Mouse (Mus musculus): ENCODE measurements around the gene Ano8.

Ano8 gene

DNA sequence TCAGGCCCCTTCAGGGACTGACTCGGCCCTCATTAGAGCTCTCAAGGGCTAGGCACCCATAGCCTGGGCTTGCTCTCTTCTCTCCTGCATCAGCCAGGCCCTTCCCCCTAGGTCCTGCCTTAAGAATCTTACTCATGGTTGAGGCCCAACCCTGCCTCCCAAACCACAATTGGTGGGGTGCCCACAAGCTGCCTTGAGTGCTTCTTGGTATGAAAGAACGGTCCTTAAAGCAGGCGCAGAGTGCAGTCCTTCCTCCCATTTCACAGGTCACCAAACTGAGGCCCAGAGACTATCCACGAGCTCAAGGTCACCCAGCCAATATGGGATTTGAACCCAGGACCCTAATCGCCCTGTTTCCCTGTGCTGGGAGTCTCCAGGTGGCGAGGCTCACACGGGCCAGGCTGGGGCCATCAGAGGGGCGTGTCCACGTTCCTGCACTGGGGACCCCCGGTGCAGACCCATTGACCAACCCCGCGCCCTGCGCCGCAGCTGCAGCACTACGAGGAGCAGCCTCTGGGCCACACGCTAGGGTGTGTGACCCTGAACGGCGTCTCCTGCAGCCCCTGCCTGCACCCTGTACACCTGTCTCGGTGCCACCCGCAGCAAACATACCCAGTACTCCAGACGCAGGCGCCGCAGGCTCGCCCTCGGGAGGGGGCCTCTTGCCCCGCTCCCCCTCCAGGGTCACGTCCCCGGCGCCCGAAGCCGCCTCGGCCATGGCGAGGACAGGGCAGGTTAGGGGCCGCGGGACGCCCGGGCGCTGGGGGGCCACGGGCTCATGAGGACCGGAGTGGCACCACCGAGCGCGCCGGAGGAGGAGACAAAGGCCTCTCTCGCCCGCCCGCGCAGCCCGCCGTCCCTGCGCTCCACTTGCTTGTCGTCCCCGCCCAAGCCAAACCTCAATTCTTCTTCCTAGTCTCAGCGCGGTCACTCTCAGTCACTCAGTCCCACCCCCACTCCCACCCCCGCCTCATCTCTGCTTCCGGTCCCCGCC, at the start of gene Ano8:
Gene Ano8, minus strand, starts transcription at position 822 of the 994 bp plus-strand sequence.
- DNase-seq = peak; percentile 88 to 89

DNA sequence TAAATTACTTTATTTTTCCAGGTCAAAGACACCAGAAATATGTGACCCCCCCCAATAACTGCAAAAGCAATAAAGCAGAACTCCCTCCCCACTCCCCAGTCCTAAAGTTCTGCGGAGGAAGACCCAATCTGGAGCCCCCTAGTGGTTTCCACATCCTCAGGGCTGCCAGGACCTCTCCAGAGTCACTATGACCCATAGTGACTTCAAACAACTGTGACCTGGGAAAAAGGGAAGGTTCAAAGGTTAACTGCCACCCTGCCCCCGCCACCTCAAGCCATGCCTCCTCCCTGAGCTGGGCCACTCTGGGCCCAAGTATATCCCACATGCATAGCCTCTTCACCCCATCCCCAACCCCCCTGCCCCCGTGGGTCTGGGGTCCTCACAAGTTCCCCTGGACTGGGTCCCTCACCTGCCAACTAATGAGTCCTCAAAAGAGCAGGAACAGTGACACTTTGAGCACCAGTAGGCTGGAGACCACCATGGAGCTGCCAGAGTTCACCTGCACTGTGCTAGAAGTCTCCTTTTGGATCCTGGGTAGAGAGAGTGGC, 48.6 kb upstream of the Ano8 start:
- DNase-seq = no peak

DNA sequence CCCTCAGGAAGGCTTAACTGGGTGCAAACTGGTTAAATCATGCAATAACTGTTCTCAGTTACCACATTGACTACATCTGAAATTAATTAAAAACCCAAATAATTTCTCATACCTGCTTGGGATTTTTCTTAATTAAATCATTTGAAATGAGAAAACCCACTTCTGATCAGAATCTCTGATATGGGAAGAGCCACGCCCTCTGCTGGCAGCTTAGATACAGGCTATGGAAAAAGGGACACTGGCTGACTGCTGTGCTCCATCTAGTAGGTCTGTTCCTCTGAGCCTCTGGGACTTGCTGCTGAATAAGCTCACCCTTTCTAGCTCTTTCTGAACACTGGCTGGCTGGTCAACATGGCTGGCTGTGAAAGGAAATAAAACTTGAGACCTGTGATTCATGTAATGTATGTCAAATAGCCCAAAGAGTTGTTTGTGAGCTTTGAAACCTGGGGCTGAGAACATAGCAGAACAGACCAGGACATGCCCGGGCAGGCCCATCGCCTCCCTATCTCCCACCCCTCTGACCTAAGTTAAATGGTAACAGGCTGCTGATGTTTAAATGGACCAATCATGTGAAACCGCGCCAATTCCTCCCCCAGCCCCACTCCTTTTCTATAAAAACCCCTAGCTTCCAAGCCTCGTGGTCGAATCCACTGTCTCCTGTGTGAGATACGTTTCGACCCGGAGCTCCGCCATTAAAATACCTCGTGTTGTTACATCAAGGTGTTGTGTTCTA, 45.1 kb upstream of the Ano8 start:
- DNase-seq = peak; percentile 63 to 64

DNA sequence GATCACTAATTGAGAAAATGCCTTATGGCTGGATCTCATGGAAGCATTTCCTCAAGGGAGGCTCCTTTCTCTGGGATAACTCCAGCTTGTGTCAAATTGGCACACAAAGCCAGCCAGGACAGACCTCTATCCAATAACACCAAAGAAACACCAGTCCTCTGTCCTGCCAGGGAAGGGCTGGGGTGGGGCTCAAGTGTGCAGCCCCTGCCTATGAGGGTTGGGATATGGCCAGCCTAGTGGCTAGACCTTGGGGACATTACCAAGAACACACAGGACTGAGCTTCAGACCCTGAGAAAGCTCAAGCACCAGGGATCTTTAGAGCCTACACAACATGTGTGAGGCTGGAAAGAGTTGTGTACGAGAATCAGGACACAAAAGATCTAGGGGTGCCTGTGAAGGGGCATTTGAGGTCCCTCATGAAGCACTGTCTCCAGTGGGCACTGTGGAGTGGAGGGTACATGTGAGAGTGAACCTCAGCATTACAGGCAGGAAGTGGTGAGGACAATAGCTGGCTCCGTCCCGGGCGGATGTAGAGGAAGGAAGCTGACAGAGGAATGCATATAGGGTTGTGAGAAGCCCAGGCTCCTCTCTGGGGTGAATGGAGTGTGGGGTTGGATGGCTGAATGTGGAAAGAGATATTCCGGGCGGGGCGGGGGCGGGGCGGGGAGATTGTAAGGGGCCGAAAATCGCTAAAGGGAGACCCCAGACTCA, 42.8 kb upstream of the Ano8 start:
- DNase-seq = no peak

DNA sequence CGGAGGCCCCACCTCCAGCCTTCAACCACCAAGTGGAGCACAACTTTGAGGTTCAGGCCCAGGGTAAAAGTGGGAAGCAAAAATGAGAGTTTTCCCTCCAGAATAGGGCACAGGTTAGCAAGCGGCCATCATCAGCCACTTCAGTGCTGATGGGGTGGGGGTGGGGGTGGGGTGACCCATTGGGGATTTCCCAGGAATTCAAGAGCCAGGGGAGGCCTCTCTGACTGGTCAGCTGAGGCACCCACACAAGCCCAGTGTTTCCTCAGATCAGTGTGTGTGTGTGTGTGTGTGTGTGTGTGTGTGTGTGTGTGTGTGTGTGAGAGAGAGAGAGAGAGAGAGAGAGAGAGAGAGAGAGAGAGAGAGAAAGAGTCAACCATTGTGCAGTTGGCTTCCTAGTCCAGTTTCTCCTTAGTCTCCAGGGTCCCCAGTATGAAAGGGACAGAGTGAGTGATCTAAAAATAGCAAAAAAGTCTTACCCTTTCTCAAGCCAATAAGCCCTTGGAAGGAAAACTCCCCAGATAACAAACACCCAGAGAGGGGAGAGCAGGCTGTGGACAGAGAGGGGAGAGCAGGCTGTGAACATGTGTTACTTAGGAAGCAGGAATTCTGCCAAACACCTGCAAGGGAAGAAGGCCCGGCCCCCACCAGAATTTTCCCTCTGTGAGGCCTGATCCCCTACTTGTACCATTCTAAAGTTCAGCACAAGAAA, 41.6 kb upstream of the Ano8 start:
- DNase-seq = no peak

DNA sequence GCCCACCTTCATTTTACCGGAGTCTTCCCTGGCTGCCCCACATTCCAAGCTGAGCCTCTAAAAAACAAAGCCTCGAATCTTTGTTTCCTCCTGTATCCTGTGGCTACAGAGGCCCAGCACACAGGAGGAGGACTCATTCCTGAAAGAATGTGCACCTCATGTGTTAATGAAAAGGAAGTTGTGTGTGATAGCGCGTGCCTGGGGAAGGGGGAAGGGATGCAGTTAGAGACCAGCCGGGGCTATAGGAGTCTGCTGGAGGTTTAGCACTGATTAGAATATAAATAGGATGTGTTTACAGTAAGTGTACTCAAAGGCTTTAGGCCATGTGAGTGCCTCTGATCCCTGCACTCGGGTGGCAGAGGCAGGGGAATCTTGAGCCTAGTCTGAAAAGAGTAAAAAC, 40.5 kb upstream of the Ano8 start:
- DNase-seq = no peak

DNA sequence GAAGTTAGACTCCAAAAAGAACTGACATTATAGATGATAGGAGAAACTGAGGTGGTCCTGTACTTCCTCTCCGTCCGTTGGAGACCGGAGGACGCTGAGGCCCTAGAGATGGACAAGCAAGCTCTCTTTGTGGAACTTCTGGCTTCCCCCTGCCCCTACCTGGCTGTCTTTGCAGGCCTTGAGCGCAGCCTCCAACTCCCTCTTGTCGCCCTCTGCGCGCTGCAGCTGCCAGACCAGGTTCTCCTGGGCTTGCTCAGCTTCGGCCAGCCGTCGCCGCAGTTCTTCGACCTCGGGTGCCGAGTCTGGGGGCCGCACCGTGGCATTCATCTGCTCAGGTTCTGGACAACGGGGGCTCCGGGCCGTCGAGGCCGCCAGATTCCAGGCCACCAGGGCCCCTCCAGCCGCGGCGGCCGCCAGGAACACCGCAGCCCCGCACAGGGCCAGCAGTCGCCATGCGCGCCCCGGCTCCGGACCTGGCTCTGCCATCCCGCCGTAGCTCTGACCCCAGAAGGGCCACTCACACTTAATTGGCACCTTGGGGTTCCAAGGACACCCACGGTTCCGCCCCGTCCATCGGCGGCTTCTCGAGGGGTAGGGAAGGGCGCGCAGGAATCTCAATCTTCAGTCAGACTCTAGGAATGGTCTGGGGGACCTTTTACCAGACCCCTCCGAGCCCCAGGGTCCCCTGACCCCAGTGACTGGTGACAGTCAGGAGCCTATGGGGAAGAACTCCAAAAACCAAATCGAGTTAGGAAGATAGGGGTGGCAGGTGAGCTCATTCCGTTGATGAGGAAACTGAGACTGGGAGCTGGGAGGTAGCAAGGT, 39.7 kb upstream of the Ano8 start, which contains the start of gene Ccdc194:
Gene Ccdc194, minus strand, starts transcription at position 486 of the 825 bp plus-strand sequence.
- DNase-seq = no peak

DNA sequence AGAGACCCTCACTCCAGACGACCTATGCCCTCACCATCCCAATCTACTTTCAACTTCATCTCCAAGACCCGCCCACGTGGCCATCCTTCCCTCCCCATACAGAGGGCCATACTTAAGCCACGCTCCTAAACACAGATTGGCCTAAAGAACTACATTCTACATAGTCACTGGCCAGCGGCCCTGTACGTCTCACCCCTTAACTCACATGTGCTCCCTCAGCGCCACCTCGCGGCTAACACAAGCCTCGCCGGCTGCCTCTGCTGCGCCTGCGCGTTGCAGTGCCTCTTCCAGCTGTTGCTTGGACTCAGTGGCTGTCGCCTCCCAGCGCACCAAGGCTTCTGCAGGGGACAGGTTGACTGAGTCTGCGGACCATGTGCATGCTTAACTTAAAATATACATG, 35.9 kb upstream of the Ano8 start:
- peak; percentile 92 to 93 for DNase-seq

DNA sequence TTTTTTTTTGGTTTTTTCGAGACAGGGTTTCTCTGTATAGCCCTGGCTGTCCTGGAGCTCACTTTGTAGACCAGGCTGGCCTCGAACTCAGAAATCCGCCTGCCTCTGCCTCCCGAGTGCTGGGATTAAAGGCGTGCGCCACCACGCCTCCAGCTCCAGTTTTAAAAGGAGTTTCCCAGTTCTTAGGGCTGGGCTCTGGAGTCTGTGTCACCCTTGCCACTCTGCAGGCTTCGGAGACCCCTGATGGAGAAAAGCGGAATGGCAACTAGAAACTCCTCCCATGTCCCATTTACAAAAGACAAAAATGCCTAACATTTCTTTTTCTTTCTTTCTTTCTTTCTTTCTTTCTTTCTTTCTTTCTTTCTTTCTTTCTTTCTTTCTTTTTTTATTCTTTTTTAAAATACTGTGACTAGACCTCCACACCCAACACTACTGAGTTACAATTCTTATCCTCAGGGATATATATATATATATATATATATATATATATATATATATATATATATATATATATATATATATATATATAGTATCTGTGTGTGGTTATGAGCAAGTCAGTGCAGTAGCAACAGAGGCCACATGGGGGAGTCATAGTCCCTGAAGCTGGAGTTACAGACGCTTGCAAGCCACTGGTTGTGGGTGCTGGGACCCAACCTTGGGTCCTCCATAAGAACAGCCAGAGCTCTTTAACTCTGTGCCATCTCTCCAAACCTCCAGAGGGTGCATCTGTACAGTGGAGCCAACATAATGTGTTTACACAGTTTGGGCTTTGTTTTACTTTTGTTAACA, 33.5 kb upstream of the Ano8 start:
- DNase-seq = peak; percentile 52 to 55

DNA sequence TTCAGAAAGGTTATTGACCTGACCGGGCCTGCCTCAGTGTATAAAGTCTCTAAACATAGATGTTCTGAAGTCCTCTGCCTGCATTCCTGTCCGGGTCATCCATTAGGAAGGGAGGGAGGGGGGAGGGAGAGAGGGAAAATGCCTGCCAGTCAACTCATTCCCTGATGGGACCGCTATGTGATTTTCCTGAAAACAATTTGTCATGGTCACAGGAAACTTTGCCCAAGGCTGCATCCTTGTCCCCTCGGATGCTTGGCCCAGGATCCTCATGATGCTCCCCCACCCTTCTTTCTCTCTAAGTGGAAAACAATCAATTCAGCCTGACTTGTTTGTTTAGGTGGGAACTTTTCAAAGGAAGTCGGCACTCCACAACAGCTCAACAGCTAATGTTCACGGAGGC, 31.0 kb upstream of the Ano8 start:
- no peak for DNase-seq

DNA sequence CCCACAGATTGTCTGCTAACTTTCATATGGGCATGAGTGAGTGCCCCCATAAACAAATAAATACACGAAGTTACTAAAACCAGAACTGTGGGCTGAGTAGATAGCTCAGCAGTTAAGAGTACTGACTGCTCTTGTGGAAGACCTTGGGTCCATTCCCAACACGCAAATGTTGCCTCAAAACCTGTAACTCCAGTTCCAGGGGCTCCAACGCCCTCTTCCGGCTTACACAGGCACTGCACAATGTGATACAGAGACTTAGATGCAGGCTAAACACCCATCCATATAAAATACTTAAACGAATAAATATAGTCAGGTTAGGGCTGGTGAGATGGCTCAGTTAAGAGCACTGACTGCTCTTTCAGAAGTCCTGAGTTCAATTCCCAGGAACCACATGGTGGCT, 29.3 kb upstream of the Ano8 start:
- no peak for DNase-seq

DNA sequence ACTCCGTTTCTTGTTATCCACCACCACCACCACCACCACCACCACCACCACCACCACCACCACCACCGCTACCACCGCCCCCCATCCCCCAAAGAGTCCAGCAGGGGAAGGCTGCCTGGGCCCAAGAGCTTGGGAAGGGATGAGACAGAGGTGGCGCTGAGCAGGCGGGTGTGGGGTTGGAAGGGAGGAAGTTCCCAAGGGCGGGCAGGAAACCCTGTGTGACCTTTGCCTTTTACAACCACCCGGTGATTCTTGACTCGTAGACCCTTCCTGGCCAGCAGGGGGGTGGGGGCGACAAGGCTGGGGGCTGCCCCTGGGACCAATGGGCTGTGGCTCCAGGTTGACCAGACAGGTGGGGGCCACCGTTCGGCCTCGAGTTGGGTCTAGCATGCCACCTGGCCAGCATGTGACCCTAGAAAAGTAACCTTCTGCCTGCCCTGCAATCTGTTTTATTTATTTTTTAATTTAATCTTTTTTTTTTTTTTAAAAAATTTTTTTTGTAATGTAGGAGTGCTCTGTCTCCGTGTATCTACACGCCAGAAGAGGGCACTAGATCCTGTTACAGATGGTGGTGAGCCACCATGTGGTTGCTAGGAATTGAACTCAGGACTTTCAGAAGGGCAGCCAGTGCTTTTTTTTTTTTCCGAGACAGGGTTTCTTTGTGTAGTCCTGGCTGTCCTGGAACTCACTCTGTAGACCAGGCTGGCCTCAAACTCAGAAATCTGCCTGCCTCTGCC, 27.4 kb upstream of the Ano8 start:
- no peak for DNase-seq

DNA sequence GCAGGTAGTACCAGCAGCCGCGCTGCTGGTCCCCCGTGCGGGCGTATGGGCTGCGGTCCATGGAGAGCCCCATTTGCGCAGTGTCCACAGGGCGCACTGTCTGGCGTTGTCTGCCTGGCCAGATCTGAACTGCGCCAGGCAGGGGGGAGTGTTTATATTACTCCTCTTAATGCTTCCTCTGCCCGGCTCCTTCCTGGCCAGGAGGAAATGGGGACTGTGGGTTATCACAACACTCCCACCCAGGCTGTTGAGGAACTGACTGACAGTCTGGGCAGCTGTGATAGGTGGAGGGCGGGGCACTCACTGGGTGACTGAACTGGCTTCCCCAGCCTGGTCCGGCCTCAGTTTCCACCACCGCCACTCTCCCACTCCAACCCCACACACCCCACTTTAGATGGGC, 25.9 kb upstream of the Ano8 start, which contains the start of gene Plvap:
Gene Plvap, minus strand, starts transcription at position 109 of the 400 bp plus-strand sequence.
- no peak for DNase-seq

DNA sequence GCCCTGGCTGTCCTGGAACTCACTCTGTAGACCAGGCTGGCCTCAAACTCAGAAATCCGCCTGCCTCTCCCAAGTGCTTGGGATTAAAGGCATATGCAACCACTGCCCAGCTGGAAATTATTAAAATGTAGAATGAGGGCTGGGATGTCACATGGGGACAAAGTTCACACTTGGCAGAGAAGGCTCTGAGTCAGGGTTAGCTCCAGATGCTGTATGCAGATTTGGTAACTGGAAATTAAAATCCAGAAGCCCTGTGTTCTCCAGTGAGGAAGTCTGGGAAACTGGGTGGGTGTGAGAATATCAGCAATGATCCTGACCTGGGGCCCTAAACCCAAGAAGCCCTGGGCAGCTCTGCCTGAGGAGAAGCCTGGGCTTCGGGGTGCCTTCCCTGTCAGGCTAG, 23.6 kb upstream of the Ano8 start:
- no peak for DNase-seq

DNA sequence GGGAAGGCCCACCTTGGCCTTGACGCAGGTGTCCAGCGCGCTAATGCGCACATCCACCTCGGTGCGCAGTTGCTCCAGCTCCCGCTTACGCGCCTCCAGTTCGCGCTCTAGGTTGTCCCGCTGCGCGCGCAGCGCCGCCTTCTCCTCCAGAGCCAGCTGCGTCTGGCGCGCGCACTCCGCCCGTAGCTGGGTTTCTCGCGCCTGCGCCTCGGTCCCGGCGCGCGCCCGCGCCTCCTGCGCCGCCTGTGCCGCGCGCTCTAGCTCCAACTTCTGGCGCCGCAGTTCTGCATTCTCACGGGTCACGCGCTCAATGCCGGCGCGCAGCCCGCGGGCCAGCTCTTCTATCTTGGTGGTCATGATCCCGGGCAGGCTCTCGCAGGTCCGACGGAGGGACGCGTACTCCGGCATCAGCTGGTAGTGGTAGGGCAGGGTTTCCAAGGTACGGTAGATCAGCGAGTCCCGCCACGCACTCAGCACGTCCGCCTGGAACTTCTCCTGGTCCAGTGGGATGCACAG, 21.9 kb upstream of the Ano8 start:
- peak; percentile 75 to 83 for DNase-seq

DNA sequence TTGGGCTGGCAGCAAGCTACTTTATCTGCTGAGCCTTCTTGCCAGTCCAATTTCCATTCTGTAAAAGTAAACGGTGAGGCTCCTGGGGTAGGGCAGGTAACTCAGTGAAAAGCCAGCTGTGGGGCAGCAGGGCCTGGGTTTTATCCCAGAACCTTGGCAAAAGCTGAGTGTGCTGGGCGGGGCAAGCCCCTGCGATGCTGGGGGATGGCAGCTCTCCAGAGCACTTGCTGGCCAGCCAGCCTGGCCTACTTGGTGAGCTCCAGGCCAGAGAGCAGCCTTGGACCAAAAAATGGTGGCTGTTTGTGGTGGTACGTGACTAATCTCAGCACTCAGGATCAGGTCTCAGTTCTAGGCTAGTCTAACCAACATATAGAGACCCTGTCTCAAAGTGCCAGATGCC, 20.2 kb upstream of the Ano8 start:
- DNase-seq = peak; percentile 59 to 73

DNA sequence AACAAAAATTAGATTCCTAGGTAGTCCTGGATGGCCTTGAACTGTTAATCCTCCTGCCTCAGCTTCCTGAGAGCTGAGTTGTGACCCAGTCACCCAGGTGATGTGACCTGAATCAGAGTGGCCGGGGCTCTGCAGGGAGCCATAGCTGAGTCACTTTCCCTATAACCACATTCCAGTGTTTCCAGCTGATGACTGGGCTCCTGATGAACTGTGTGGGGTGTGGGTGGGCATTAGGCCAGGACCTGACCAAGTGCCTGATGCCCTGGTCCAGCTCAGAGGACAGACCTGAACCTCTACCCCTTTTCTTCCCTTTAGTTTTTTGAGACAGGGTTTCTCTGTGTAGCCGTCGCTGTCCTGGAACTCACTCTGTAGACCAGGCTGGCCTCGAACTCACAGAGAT, 19.6 kb upstream of the Ano8 start:
- no peak for DNase-seq

DNA sequence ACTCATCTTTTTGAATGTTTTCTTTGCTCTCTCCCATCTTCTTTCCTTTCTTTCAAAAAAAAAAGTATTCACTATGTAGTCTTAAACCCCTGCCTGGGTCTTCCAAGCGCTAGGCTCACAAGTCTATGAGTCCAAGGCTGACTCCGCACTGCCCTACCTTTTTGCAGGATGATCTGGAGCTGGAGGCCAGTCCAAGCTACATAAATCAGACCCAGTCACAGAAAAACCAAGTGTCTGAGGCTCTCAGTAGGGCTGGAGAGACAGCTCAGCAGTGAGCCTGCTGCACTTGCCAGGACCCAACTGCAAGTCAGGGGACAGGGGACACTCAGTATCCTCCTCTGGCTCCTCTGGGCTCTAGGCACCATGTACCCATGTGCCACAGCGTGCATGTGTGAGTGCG, 18.6 kb upstream of the Ano8 start:
- DNase-seq = no peak

Data from cerebellum, postnatal 36 days (tissue).